Mouse (Mus musculus) activated CD4-positive, CD25-positive, alpha-beta regulatory T cell, adult 4 months (primary cell): ENCODE measurements at regions not wholly inside any gene's neighbourhood (a gene's known extent, or its start where the extent isn't known, plus 50 kb on each side); places are given as distances from the start of the nearest gene placed in this dataset.
"Not testable (repeated sequence)": the region's sequence is repeated elsewhere in the genome, so short reads cannot be mapped to it uniquely, and the experiment has no call there.

Experiments
- ATAC-seq: one replicate; pipeline ENCODE4 v1.8.0; 2017

- ATAC-seq, result no peak
Measured at GRCm38 (mm10) chr10:68961376-68961775, 189.9 kb upstream of the Rhobtb1 start.

DNA sequence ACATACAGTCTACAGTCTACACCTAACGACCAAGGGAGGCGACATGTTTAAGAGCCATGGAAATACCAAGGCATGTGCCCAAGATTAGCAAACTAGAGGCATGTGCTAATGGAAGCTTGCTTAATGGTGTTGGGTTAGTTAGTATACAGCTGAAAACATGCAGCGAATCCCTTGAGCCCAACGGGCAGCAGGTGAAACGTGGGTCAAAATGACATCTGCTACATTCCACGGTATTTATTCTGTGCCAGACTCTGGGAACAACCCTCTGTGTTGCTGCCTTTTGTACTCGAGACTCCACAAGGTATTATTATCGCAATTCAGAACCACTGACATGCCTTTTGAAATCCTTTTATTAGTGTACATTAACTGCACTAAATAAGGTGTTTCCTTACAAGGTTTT is 188.1 kb upstream of the Rhobtb1 start:
- ATAC-seq, result no peak

- ATAC-seq, result no peak
Measured at GRCm38 (mm10) chr10:68965271-68965670, 186.0 kb upstream of the Rhobtb1 start.

- ATAC-seq, result no peak
Measured at GRCm38 (mm10) chr10:68967976-68968968, 183.0 kb upstream of the Rhobtb1 start.

- no peak for ATAC-seq
Measured at GRCm38 (mm10) chr10:68970521-68970920, 180.7 kb upstream of the Rhobtb1 start.

DNA sequence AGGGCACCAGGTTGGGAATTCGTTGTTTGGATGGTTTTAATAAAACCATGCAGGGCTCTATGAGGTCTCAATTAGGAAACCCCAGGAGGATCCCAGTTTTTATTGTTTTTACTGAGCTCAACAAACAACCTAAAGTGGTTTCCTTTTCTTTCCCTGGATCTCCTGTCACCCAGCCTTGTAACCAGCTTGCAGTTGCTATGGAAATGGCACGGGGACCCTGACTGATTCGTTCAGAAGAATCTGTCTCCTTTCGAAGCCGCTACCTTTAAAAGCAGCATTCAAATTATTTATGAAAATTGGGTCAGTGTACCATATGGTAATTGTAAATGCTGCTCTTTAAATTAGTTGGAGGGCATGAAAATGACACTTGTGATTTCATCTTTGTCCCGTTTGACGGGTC is 176.5 kb upstream of the Rhobtb1 start:
- no peak for ATAC-seq

- no peak for ATAC-seq
Measured at GRCm38 (mm10) chr10:68976443-68977025, 174.7 kb upstream of the Rhobtb1 start.

DNA sequence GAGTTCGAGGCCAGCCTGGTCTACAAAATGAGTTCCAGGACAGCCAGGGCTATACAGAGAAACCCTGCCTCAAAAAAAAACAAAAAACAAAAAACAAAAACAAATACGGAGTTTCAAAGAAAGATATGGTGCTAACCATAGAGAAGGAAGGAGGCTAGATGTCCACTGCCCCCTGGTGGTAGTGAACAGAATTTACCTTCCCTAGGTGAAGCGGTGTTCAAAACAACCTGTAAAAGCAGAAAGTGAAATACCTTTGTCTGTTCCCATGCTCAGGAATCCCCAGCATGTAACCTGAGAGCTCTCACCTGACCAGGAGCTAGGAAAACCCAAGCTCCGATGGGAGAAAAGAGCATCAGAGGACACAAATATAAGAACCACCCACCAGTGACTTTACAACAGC is 173.1 kb upstream of the Rhobtb1 start:
- ATAC-seq, result no peak

DNA sequence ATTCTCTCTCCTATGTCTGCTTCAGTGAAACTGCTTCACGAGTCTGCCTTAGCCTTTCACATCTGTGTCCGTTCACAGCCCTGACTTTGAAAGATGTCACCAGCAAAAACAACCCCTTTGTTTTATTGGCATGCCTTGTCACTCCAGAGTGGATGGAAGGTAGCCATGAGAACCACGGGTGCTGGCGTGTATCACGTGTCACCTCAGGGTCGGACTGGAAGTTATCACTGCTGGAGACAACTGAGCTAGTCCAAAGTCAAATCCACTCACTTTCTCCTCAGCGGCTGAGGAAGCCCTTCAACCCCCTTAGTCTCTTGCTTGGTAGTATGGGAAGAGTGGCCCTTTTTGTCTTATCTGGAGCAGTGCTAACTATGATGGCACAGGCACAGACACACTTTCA is 171.3 kb upstream of the Rhobtb1 start:
- no peak for ATAC-seq

- ATAC-seq, result no peak
Measured at GRCm38 (mm10) chr10:68982288-68982687, 168.9 kb upstream of the Rhobtb1 start.

DNA sequence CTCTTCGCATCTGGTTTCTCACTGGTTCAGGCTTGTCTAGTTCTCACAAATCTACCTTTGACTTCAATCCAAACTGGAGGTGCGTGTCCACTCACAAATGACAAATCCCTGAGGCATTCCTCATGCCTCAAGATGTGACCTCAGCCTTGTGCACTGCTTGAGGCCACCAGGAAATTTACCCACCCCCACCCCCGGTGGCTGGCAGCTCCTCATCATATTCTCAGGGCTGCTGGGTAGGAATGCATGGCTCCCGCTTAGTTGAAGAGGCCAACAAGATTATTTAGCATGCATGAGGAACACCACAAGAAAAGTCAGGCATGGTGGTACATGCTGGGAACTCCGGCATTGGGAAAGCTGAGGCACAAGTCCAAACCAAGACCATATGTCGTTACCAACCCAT is 160.7 kb upstream of the Rhobtb1 start:
- no peak for ATAC-seq

- no peak for ATAC-seq
Measured at GRCm38 (mm10) chr10:68999610-69000009, 151.6 kb upstream of the Rhobtb1 start.

GRCm38 (mm10) chr10:69001654-69002435 is 149.4 kb upstream of the Rhobtb1 start:
- ATAC-seq, result no peak

- ATAC-seq, result no peak
Measured at GRCm38 (mm10) chr10:69005199-69005872, 145.9 kb upstream of the Rhobtb1 start.

- ATAC-seq, result not testable (repeated sequence)
Measured at GRCm38 (mm10) chr10:69008679-69009078, 142.6 kb upstream of the Rhobtb1 start.

DNA sequence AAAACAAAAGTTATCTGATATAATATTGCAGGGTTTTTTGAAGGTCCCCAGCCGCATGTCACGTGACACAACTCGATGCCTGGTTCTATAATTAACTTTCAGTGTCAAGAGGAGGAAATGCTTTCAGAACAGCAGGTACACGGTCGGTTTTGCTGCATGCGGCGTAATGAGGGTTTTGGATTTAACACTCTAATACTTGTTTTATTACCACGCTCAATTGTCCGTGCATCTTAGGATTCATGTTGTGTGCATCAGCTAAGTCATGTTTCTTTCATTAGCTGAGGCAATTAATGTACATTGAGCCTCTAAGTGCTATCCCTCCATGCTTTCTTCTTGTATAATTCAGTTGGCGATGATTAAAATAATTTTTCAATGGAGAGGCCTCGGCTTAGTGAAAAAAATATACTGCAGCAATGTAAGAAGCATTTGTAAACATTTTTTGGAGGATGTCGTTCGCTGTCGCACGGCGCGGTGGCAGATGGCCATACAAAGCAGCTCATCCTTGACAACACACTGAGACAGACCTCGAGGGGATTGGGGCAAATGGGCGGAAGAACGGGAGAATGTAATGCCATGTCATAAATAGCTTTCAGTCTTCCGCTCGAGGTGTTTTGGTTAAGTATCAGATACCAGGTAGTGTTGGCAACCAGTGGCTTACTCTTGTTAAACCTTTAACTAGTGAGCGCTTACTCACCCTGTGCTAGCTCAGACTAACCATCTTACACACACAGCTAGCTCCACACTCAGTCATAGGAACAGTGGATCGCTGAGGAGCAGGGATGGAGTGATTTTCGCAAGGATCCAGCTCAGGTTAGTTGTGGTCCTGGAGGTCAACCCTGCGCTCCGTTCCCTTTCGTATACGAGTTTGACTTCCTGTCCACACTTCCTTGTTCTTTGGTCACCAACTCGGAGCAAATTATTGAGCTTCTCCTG is 130.2 kb upstream of the Rhobtb1 start:
- no peak for ATAC-seq

- ATAC-seq, result no peak
Measured at GRCm38 (mm10) chr10:69033410-69033809, 117.8 kb upstream of the Rhobtb1 start.

- no peak for ATAC-seq
Measured at GRCm38 (mm10) chr10:69034390-69035120, 116.7 kb upstream of the Rhobtb1 start.

DNA sequence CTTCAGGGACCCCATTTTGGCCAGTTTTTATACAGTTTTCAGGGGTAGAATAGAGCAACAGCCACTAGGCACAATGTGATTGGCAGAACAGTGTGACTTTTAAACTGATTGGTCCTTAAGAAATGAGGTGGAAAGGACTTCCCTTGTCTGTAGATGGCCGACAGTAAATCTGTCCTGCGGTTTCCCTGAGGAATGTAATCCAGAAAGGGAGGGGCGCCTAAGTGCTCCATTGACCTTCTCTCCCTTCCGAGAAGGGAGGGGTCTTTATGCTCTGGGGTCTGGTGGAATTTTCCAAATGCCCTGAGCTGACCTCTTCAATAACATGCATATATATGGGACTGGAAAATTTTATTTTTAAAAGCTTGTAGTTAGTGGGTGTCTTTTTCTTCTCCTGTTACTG is 115.7 kb upstream of the Rhobtb1 start:
- not testable (repeated sequence) for ATAC-seq

DNA sequence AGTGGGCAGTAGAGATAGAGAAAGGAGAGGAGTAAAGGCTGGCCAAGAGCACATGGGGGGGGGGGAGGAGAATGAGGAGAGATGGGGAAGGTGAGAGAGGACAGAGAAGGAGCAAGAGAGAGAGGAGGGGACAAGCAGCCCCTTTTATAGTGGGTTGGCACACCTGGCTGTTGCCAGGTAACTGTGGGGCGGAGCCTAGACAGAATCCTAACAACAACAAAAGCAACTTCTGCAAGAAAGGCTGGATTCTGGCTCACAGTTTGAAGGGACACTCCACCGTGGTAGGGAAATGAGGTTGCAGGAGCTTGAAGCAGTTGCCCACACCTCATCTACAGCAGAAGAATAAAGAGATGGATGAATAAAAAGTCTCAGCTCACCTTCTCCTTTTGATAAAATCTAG is 115.1 kb upstream of the Rhobtb1 start:
- ATAC-seq, result no peak

GRCm38 (mm10) chr10:69044171-69044651 is 107.0 kb upstream of the Rhobtb1 start:
- no peak for ATAC-seq
